Mouse (Mus musculus) urinary bladder, postnatal 10 days (tissue): ENCODE measurements around the gene Cmtm8.

Experiments
- DNase-seq: peaks from one replicate; pipeline ENCODE4 v3.0.0; 2022; ENCODE audit warnings: low spot score

The Cmtm8 gene

DNA sequence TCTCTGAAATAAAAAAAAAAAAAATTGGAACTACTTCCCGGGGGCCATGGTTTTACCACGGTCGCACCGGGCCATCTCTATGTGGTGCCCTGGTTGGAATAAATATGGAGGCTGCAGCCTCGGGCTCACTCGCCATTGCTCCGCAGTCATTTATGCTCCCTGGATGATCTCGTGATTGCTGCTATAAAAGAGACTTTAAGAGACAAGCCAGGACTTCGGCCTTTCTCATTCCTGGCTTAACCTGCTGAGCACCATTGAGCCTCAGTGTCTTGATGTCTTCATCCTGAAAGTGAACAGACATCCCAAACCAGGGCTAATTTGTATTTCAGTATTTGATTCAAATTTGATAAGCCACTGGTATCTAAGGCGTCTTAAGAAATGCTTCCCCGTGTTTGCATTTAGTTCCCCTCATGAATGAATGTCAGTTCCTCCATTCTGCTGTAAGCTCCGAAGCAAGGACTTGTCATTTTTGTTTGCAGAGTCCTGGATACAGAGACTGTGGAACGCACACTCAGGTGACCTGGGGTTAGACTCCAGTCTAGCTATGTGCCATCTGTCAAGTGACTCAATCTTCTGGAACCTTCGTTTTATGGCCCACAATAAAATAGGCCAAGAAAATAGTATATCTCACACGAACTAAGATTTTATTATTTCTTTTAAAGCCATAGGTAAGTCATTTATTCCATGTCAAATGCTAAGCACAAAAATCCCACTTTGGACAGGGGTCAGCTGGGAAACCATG is 22.2 kb downstream of the Cmtm8 start:
- DNase-seq, result no peak

DNA sequence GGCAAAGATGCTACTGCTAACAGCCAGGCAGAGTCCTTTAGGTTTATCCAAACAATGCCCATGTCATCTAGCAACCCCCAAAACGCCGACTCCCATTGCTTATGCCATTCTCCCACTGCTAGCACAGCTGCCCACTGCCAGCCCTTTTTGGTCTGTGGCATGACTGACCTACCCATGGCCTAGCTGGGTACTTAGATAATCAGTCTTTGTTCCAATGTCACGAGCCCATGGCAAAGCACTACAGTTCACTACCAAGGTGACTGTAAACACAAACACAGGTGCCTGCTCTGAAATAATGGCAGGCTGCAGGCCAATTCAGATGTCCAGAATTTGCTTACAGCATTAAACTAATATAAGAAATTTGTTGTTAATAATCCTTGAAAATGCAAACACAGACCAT is 25.0 kb downstream of the Cmtm8 start:
- DNase-seq, result no peak

DNA sequence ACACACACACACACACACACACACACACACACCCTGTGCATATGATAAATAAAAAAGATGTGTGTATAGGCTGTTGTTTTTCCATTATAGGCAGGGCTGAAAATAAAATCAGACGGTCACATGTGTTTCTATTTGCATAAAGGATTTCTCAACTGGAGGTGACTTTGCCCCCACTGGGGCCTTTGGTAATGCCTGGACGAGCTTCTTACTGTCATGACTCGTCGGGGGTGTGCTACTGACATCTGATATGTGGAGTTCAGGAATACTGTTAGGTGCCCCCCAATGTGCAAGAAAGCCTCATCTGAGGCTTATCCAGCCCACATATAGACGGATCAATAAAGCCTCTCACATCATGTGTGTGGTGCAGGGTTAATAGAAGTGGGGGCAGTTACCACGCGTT is 26.9 kb downstream of the Cmtm8 start:
- DNase-seq, result no peak

DNA sequence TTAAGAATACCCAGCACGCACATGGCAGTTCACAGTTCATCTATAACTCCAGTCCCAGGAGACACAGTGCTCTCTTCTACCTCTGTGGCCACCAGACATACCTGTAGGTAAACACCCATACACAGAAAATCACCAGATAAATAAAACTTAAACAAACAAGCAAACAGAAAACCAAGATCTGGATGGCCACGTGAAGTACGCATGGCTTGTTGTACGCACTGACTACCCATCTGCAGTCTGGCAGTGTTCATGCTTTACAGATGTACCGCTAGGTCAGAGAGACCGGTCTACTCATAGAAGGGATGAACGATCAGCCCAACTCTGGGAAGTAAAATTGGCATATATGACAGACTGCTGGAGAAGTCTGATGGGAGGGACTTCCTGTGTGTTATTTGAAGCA is 27.8 kb downstream of the Cmtm8 start:
- DNase-seq, result no peak

DNA sequence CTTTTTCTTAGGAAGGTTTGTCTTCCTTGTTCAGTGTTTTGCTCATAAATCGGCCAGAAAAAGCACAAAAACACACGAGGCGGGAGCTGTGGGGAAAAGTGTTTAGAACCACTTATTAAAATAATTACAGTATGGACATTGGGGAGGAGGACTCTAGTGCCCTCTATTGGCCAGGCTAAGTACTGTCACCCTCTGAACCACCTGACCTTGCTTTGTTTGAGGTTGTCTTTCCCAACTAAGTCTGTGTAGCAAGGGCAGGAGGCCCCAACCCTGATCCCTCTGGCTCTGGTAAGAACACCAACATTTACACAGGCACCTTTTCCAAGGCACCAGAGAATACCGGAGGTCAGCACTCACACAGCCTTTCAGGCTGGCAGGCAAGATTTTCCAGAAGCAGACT is 28.6 kb downstream of the Cmtm8 start:
- DNase-seq, result no peak

DNA sequence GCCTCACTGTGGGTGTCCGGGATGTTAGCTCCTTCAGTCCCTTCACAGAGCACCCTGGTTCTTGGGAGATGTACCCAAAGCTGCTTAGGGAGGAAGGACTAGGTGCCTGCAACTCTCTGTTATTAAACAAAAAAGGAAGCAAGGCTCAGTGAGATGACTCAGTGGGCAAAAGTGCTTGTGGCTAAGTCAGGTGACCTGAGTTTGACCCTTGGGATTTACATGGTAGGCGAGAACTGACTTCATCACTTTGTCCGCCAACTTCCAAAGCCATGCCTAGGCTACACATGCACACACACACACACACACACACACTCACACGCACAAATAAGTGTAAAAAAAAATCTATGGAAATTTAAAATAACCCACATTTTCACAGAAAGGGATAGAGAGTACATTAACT is 32.0 kb downstream of the Cmtm8 start:
- DNase-seq, result no peak

DNA sequence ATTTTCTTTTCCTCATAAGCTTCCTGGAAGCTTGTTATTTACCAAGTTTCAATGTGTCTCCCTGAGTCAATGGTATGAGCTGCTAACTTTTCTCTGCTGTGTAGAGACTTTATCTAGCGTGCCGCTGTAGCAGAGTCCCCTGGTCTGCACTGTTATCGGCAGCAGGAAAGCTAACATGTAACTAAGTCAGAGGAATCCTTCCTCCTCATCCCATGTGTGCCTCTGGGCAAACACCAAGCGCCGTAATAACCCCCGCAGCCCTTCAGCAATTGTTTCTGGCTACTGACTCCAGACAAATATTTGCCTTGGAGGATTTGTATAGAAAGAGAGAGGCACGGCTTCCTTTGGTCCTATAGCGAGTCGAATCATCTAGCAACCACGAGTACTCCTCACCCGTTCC is 33.1 kb downstream of the Cmtm8 start:
- no peak for DNase-seq

DNA sequence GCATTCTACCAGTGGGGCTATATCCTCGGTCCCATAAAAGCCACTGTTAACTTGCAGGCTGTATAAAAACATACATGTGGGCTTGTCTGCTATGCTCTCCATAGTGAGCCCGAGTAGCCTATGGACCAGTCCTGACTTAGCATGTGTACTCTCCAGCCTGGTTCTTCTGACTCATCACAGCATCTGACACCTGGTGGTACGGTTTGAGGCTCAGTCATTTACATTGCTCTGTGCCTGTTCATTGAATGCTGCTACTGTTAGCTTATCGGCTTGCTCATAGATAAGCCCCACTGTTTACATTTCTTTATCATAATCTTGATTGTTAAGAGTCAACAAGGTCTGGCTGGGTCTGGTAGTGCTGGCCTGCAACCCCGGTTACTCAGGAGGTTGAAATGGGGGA is 35.3 kb downstream of the Cmtm8 start:
- DNase-seq, result no peak

DNA sequence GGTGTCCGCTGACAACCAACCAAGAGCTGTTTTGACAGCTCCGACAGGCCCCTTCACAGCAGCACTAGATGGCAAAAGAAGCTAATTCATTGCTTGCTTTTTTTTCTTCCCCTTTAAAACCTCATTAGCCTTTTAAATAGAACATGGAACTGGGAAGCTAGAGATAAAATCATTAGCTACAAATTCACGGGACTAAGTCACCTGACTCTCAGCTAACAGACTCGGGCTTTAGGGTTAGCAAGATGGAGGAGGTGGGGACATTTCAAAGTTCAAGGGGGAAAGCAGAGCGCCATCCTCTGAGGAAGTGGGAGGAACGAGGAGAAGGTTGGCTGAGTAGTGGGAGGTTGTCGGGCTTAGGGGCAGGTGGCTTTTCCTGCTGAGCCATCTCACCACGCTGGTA is 36.7 kb downstream of the Cmtm8 start:
- DNase-seq, result no peak

DNA sequence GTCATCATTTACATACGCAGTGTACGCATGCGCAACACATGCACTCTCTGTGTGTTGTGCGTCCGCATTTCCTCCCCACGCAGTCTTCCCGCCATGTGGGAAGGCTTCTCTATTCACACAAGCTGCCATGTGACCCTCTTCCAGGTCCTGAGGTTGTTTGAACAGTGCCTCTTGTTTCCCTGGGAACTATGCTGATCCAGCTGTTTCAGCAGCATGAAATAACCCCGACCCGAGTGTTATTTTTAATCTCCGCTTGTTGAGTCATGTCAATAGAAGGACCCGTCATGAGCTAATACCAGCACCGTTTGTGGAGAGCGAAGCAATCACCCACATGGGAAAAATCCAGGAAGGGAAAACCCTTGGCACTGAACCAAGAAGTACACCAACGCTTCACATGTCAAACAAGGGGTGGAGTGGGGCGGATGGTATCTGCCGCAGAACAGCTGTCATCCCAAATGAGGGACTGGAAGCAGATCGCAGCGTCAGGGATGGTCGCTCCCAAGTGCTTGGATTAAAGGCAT is 38.7 kb downstream of the Cmtm8 start:
- no peak for DNase-seq

DNA sequence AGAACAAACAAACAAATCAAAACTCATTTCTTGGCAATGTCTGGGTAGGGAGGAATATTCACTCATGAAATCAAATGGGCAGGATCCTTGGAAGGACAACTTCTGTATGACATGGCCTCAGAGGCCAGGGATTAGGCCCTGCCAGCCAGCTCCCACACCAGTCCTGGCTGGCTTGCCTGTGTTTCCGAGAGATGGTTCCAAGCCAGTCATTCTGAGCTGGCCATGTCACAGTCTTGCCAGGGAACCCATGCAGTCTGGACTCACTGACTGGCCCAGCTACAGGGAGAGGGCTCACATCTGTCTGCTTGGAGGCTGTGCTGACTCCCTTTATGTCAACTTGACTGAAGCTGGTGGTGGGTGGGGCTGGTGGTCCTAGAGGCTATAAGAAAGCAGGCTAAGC is 41.8 kb downstream of the Cmtm8 start:
- no peak for DNase-seq

DNA sequence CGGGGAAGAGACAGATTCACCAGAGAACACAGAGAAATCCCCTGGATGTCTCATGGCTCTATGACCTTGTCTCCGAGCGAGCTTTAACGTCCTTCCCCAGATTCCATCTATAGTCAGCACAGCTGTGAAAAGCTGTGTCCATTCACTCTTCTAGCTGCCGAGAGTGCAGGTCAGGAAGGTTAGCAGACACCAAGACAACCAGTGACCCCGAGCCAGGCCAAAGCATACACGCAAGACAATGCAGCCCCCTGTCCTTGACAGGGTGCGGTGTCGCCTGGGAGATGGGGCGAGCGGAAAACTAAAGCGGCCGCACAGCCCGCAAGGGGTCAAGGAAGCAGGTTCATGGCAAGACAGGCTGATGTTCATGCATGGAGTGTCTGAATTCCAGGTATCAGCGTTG is 42.7 kb downstream of the Cmtm8 start:
- DNase-seq, result no peak

DNA sequence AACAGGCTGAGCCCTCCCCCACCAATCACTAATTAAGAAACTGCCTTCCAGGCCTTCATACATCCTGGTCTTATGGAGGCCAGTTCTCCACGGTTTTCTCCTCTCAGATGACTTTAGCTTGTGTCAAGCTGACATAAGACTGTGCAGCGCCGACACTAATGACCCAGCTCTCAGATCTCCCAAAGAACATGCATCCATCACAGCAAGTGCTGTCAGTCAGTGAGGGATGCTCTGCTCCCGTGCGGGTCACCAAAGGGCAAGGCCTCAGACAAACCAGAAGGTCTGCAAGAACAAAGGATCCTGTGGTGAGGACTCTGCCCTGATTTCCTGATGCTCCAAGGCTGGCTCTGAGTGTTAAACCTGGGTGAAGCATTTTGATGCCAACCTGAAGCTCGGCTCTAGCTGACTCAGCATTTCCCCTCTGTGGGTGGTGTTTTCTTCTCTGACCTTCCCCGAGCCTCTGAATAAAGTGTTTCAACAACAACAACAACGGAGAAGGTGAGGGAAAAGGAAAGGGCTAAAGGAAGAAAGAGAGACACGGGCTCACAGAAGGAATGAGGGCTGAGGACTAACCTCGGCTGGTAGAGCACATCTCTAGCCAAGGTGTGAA is 44.4 kb downstream of the Cmtm8 start:
- no peak for DNase-seq

DNA sequence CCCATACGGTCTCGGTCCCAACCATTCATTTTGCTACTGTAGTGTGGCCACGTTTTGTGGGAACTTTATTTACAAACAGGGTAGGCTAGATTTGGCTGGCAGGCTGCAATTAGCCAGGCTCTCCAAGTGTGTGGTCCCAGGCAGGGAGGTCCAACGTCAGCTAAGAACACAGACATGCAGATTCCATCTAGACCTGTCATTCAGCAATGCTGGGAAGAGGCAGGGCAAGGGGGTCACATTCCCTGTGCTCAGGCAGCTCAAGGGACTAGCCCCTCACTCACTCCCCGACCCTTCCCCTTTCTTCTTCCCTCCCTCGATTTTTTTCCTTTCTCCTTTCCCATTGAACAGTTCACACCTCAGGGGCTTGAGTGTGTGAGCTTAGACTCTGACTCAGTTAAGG is 45.1 kb downstream of the Cmtm8 start:
- DNase-seq, result no peak

DNA sequence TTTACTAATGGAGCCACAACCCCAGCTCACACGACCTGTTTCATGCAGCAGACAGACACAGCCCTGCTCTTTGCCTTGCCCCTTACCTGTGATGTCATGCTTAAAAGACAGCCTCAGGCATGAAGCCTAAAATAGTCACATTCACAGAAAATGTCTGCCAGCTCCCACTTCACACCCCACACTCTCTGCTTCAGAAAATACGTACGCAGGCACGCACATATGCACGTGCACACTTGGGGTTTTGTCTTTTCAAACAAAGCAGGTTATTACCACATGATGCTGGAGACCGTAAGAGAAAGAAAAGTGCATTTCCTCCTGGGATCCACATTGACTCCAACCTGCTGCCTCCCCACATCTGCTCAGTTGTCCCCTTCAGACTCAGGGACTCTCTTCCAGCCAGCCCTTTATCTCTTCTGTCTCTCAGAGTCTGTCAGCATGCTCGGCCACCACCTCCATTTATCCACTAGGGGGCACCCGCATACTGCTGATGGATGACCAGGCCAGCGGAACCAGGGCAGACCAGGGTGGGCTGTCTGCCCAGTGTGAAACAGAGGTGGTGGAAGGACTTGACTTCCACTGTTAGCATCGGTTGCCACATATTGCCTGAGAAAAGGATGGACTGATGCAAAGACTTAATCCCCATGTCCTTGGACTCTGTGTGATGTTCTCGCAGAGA is 46.5 kb downstream of the Cmtm8 start:
- DNase-seq, result peak; percentile 30

DNA sequence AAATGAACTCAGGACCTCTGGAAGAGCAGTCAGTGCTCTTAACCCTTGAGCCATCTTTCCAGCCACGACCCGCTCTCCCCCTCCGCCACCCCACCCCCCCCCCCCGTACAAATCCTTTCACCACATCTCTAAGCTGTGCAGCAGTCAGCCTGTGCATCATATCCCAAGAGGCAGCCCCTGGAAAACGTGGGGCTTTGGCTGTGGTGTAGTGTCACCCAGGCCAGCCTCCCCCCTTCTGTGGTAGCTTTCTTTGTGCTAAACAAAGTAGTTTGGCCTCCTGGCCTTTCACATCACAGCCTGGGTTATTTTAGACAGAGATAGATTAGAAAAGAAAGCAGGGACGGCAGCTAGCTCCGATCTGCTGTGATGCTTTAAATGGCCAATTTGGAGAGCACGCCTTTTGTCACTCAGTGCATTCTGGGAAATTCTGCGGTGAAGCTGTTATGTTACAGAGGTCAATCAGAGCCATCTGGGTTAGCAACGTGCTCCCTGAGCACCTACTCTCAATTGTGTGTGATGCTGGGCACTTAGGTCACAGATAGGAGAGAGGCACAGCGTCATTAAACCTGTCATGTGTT is 47.4 kb downstream of the Cmtm8 start:
- DNase-seq, result no peak

DNA sequence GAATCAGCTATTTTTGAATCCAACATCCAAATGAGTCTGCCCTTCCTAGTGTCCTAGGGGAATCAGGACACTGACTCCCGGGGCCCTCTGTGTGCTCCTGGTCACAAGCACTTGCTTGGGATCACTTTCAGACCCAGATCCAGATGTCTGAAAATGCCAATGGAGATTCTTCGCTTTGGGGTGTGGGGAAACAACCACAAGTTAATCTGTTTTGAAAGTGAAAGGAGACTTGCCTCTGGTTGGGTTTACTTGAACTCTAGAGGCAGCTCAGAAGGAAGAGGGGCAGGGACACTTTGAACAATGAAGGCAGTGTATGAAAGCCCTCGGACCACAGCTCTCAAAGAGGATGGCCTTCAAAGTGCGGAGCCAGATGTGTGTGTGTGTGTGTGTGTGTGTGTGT is 49.5 kb downstream of the Cmtm8 start:
- no peak for DNase-seq

DNA sequence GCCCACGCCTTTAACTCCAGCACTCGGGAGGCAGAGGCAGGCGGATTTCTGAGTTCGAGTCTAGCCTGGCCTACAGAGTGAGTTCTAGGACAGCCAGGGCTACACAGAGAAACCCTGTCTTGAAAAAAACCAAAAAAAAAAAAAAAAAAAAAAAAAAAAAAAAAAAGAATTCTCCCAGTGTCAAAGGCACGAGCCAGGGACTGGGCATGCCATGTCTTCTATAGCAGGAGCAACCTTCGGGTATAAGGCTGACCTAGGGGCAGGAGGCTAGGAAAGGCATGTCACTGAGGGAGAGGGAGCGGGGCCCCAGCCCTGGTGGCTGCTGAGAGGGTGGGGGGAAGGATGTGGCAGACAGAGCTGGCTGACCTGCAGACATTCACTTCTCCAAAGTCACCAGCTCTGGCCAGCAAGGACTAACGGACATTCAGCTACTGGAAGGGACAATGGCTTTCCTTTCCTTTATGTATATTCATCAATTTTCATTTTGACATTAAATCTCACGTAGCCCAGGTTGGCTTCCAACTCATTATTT is 50.1 kb downstream of the Cmtm8 start:
- no peak for DNase-seq

DNA sequence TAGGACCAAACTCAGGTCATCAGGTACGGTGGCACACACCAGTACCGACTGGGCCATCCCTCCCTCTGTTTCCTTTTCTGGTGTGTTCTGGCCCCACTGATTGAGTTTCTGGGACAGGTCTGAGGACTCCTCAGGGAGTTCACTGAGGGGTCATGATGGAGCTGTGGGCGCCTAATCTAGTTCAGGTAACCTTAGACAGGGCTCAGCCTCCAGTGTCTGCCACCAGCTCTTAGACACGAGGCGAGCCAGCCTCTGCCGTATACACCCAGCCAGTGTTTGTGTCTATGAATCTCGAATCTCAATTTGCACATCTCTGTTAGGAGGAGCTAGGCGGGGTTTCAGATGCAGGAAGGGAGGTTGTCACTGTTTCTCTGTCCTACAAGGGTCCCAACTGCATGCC is 54.0 kb downstream of the Cmtm8 start:
- DNase-seq, result no peak

DNA sequence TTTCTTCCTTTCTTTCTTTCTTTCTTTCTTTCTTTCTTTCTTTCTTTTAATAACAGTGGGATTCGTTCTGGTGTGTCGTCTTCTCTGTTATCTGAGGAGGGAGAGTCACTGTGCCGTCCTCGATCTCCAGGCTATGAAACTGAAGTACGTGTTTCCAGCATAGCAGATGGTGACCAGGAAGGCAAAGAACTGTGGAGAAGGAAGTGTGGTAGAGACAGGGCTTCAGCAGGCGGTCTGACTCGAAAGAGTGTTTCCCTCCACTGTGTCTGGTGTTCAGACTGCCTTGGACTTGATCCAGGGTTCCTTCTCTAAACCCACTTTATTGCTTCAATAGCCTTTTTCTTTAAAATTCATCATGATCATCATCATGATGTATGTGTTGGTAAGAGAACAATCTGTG is 54.4 kb downstream of the Cmtm8 start:
- no peak for DNase-seq

DNA sequence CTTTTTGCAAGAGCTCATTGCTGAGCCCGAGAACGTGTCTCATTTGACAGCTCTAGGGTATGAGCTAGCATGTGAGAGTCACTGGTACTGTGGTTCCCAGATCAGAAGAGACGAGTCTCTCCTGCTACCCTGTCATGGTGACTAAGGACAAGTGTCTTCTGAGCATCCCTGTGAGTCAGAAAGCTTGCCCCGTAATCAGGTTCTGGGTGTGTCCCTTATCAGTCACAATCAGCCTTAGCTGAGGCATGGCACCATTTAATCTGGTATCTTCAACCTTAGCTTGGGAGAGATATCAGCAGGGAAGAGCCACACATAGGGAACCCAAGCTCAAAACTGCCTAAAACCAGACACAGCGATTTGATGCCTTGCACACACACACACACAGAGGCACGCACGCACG is 55.3 kb downstream of the Cmtm8 start:
- DNase-seq, result no peak

DNA sequence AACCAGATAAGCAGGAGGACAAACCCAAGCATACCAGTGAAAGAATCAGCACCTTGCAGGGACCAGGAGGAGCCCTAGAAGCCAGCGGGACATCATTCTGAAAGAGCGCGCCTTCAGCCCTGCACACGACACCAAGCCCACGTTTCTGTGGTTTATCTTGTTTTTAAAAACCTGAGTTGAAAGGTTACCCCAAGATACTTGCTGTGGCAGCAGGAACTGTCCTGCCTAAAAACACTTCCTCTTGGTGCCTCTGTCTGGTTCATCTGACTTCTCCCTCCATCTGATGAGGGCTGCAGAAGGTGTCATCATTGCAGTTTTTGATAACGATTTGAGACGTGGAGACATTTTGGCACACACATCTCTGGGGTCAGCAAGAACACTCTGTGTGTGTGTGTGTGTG is 56.2 kb downstream of the Cmtm8 start:
- no peak for DNase-seq

DNA sequence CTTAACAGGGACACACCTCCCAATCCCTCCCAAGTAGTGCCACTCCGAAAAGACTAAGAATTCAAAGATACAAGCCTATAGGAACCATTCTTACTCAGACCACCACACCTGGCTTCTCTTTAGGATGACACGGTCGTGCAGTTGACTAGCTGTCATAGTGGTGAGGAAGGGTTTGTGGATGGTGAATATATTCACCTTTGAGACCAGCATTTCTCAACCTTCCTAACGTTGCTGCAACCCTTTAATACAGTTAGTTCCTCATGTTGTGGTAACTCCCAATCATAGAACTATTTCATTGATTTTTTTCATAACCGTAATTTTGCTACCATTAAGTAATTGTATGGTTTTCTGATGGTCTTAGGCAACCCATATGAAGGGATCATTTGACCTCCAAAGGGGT is 56.8 kb downstream of the Cmtm8 start:
- DNase-seq, result no peak
